Mouse (Mus musculus) liver, embryonic 11.5 days (tissue): Measurements from ENCODE around the gene Casp12. TPM values are rescaled to one million over a fixed set of nuclear protein-coding genes. Genes with fewer than 3 reads are reported as not detected.
A peak's percentile ranks its signal among the peaks of the same experiment; 100 is the strongest.

Experiments
- ATAC-seq: fragments of 200-750 bp; cut with Nextera tagmentation; replicated peaks from 2 replicates; pipeline ENCODE4 v1.8.0; 2017; ENCODE audit warnings: moderate number of reproducible peaks, mild to moderate bottlenecking, moderate TSS enrichment, moderate library complexity; ENCODE audit not compliant: low FRiP score
- DNase-seq: peaks from one replicate; pipeline ENCODE4 v3.0.0-alpha.2; 2017; ENCODE audit warnings: low spot score
- H3K27ac ChIP-seq: fragments of 300-500 bp; sonication (generic); 2 replicates; pipeline ENCODE4 v1.5.1; 2014; ENCODE audit warnings: mild to moderate bottlenecking, low read depth, low read length, control low read depth
- H3K27me3 ChIP-seq: fragments of 300-500 bp; sonication (generic); replicated peaks from 2 replicates; pipeline ENCODE4 v1.6.1; 2014; ENCODE audit warnings: low read length, mixed read lengths; ENCODE audit not compliant: control insufficient read depth, insufficient read depth
- H3K36me3 ChIP-seq: fragments of 300-500 bp; sonication (generic); 2 replicates; pipeline ENCODE4 v1.6.1; 2014; ENCODE audit warnings: mild to moderate bottlenecking, low read length, moderate library complexity, mixed read lengths; ENCODE audit not compliant: control insufficient read depth, insufficient read depth
- H3K4me1 ChIP-seq: fragments of 300-500 bp; sonication (generic); replicated peaks from 2 replicates; pipeline ENCODE4 v1.6.1; 2014; ENCODE audit warnings: low read length, mixed read lengths; ENCODE audit not compliant: control insufficient read depth, insufficient read depth
- H3K4me2 ChIP-seq: fragments of 300-500 bp; sonication (generic); 2 replicates; pipeline ENCODE4 v1.6.1; 2014; ENCODE audit warnings: mild to moderate bottlenecking, control low read depth, moderate library complexity
- H3K4me3 ChIP-seq: fragments of 300-500 bp; sonication (generic); 2 replicates; pipeline ENCODE4 v1.5.1; 2014; ENCODE audit warnings: low read depth, low read length, control low read depth
- H3K9ac ChIP-seq: fragments of 300-500 bp; sonication (generic); 2 replicates; pipeline ENCODE4 v1.6.1; 2014; ENCODE audit warnings: low read depth, low read length, control low read depth
- H3K9me3 ChIP-seq: fragments of 300-500 bp; sonication (generic); 2 replicates; pipeline ENCODE4 v1.6.1; 2016; ENCODE audit warnings: low read length, inconsistent platforms, mixed read lengths; ENCODE audit not compliant: control insufficient read depth
- WGBS: fragments of 180-500 bp; shearing (Covaris S2); extraction: QIAGEN DNeasy Blood & Tissue Kit; methylation state at CpG from one replicate; pipeline ENCODE4 v1.1.7; 2014; 5-methylcytosine and 5-hydroxymethylcytosine counted together
- polyA plus RNA-seq: library from polyadenylated mRNA; unstranded; fragments of >200 nt; fragmentation: Nextera tagmentation; extraction: Ambion mirVana; gene quantifications from 2 replicates; pipeline ENCODE4 v1.2.1, GENCODE M21; 2014

Gene Casp12
- 0.06 and 0.11 TPM in 2 replicates for polyA plus RNA-seq

GRCm38 (mm10) chr9:5345291-5345898 is at the start of gene Casp12:
Casp12 (plus strand) TSS chr9:5345430.
- Histone ChIP-seq H3K36me3 (no peaks in the 10 kb centered on the region), H3K27ac (no peak within 1 kb of the TSS), H3K9ac (no peak within 1 kb of the TSS), H3K4me1 (no peaks in the 10 kb centered on the region), H3K27me3 (no peaks in the 10 kb centered on the region), H3K9me3 (no peaks in the 10 kb centered on the region), H3K4me3 (no peak within 1 kb of the TSS), H3K4me2 (no peak within 1 kb of the TSS)
- no peak for ATAC-seq
- WGBS = 72% methylated on average over 4 of the region's 4 CpGs
- DNase-seq = no peak

GRCm38 (mm10) chr9:5296354-5297237 is 48.6 kb upstream of the Casp12 start:
- H3K9ac ChIP-seq = no peak overlapping the region
- no peak overlapping the region for H3K4me2 ChIP-seq
- H3K27me3 ChIP-seq = no peaks in the 10 kb centered on the region
- WGBS = 61% methylated on average over 2 of the region's 2 CpGs
- no peak overlapping the region for H3K27ac ChIP-seq
- no peak overlapping the region for H3K4me3 ChIP-seq
- H3K36me3 ChIP-seq = no peaks in the 10 kb centered on the region
- no peaks in the 10 kb centered on the region for H3K4me1 ChIP-seq
- DNase-seq = no peak
- no peak for ATAC-seq
- H3K9me3 ChIP-seq = no peaks in the 10 kb centered on the region

DNA sequence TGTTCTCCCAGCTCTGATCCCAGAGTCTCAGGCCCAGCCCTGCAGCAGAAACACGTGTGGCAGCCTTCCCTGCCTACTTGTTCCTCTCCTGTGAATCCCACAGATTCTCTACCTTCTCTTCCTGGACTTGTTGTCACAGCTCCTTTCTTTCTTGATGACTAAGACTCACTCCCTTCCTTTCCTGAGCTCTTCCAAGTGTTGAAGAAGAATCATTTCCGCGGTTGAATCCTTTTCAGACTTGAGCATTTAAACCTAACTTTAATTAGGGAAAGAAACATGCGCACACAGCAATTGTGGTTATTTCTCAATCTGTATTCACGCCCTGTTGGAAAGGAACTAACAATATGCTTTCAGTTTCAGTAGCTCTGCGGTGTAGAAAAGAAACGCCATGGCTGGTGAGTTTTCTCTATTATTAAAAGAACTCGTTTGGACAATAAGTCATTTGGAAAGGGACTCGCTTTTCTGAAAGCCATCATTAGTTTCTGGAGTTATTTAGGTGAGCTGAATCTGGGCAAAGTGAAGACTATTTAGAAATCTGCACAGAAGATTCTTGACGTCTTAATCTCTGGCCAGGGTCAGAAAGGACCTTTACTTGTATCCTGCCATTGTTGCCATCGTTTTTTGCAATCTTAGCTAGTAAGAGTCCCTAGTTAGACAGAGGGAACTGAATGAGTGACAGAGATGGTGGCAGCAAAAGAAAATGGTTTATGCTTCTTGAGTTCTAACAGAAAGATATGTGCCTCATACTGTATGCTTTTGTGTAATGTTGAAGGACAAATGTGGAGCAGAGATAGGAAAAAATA is 46.7 kb upstream of the Casp12 start, which contains the start of gene Casp1:
Gene Casp1, plus strand, starts transcription at position 189 of the 803 bp plus-strand sequence.
- ATAC-seq (no peak), DNase-seq (no peak)
- no peaks in the 10 kb centered on the region for H3K36me3 ChIP-seq
- no peak within 1 kb of the TSS for H3K4me2 ChIP-seq
- H3K9ac ChIP-seq = no peak within 1 kb of the TSS
- no peaks in the 10 kb centered on the region for H3K9me3 ChIP-seq
- no peak within 1 kb of the TSS for H3K27ac ChIP-seq
- no peaks in the 10 kb centered on the region for H3K27me3 ChIP-seq
- H3K4me1 ChIP-seq = no peaks in the 10 kb centered on the region
- 75% methylated on average over 11 of the region's 11 CpGs for WGBS
- H3K4me3 ChIP-seq = no peak within 1 kb of the TSS

DNA sequence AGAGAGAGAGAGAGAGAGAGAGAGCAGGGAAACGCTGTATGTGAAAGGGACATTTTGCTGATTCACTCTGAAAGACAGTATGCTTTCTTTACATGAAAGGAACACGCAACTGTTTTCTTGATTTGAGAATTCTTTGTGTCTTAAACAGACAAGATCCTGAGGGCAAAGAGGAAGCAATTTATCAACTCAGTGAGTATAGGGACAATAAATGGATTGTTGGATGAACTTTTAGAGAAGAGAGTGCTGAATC is 46.2 kb upstream of the Casp12 start:
- H3K27ac ChIP-seq = no peak overlapping the region
- 65% methylated on average over 2 of the region's 2 CpGs for WGBS
- ATAC-seq = no peak

GRCm38 (mm10) chr9:5308561-5308960 is 36.7 kb upstream of the Casp12 start, which contains the start of gene Casp4:
Casp4 (plus strand) TSS chr9:5308828.
- Histone ChIP-seq H3K27ac (no peak within 1 kb of the TSS), H3K4me1 (no peaks in the 10 kb centered on the region), H3K9me3 (no peaks in the 10 kb centered on the region), H3K4me2 (no peak within 1 kb of the TSS), H3K27me3 (no peaks in the 10 kb centered on the region), H3K9ac (no peak within 1 kb of the TSS), H3K36me3 (no peaks in the 10 kb centered on the region), H3K4me3 (no peak within 1 kb of the TSS)
- WGBS = 48% methylated on average over 5 of the region's 5 CpGs
- 0 out of 2 replicates have a peak, but pooled peaks have one; percentile 29 for ATAC-seq
- no peak for DNase-seq

More for the DNA sequence above, 46.2 kb upstream of the Casp12 start:
- Histone ChIP-seq H3K4me2 (no peak overlapping the region), H3K9me3 (no peaks in the 10 kb centered on the region), H3K4me3 (no peak overlapping the region), H3K36me3 (no peaks in the 10 kb centered on the region), H3K27me3 (no peaks in the 10 kb centered on the region), H3K9ac (no peak overlapping the region), H3K4me1 (no peaks in the 10 kb centered on the region)
- no peak for DNase-seq

DNA sequence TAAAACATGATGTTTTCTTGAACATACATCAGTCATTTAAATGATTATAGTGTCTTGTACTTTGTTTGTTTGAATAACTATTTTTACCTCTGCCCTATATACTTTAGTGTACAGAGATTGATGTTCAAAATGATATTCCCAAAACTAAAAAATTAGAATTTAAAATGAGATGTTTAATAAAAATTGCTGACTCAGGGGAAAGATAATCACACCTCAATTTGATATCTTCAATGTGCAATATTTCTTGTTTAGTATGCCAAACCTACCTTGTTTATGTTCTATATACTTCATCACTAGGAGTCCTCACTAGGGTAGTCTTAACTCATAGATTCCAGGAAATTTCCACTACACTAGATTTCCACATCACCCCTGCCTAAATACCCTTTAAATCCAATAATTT is 35.1 kb upstream of the Casp12 start:
- no peak for ATAC-seq

DNA sequence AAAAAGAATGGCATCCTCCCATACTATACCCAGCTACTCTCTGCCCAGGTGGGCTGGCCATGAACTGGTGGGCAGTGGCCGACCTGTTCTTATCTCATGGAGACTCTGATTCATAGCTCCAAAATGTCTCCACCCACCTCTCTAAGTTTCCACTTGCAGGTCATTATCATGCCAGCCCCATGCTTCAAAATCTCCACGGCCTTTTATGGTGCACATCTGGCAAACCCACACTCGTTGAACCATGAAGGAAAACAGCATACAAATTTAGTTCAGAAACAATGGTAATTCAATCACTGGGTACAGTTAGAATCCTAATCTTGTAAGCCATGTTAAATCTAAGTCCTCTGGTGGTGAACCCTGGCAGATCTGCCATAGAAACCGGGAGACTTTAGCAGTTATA is 33.8 kb upstream of the Casp12 start:
- no peak for DNase-seq
- no peak overlapping the region for H3K4me2 ChIP-seq
- WGBS = 72% methylated on average over 4 of the region's 4 CpGs

More for the DNA sequence above, 35.1 kb upstream of the Casp12 start:
- Histone ChIP-seq H3K27me3 (no peaks in the 10 kb centered on the region), H3K9ac (no peak overlapping the region), H3K4me3 (no peak overlapping the region), H3K4me1 (no peaks in the 10 kb centered on the region), H3K27ac (no peak overlapping the region), H3K36me3 (no peaks in the 10 kb centered on the region), H3K4me2 (no peak overlapping the region), H3K9me3 (no peaks in the 10 kb centered on the region)
- no peak for DNase-seq

GRCm38 (mm10) chr9:5328204-5328603 is 17.0 kb upstream of the Casp12 start:
- no peak overlapping the region for H3K27ac ChIP-seq
- H3K9ac ChIP-seq = no peak overlapping the region
- DNase-seq = no peak
- no peaks in the 10 kb centered on the region for H3K27me3 ChIP-seq
- 62% methylated on average over 3 of the region's 3 CpGs for WGBS
- H3K36me3 ChIP-seq = no peaks in the 10 kb centered on the region
- no peaks in the 10 kb centered on the region for H3K9me3 ChIP-seq
- no peak overlapping the region for H3K4me3 ChIP-seq
- ATAC-seq = no peak
- no peaks in the 10 kb centered on the region for H3K4me1 ChIP-seq
- no peak overlapping the region for H3K4me2 ChIP-seq

More for the DNA sequence above, 33.8 kb upstream of the Casp12 start:
- ATAC-seq = no peak
- no peaks in the 10 kb centered on the region for H3K9me3 ChIP-seq
- H3K9ac ChIP-seq = no peak overlapping the region
- no peaks in the 10 kb centered on the region for H3K36me3 ChIP-seq
- no peak overlapping the region for H3K27ac ChIP-seq
- H3K27me3 ChIP-seq = no peaks in the 10 kb centered on the region
- H3K4me3 ChIP-seq = no peak overlapping the region
- H3K4me1 ChIP-seq = no peaks in the 10 kb centered on the region
